Mouse (Mus musculus) gastrocnemius, postnatal 14 days (tissue): ENCODE data around the gene Nr2f2. TPM values are rescaled to one million over a fixed set of nuclear protein-coding genes. Genes with fewer than 3 reads are reported as not detected.
A peak's percentile ranks its signal among the peaks of the same experiment; 100 is the strongest.

ENCODE experiments used
- DNase-seq: peaks from one replicate; pipeline ENCODE4 v3.0.0; 2021; ENCODE audit warnings: mixed read lengths
- intact Hi-C: fragments of 180-260 bp; cut with DNase I; formaldehyde crosslinking; loops from one replicate; pipeline ENCODE4 v1.15.1; 2025; ENCODE audit warnings: low total_unique reads
- total RNA-seq, 2 experiments: library from RNA; stranded (reverse); gene quantifications; 2 replicates each; pipeline ENCODE4 v1.2.3; 2021

The Nr2f2 gene
- total RNA-seq, 2 experiments from 2014 or later: 22.2 to 30.2 TPM

- DNase-seq: no peak
- intact Hi-C loops: no loop called here
Measured at GRCm38 (mm10) chr7:70354606-70355356, 11.8 kb downstream of the Nr2f2 start.

DNA sequence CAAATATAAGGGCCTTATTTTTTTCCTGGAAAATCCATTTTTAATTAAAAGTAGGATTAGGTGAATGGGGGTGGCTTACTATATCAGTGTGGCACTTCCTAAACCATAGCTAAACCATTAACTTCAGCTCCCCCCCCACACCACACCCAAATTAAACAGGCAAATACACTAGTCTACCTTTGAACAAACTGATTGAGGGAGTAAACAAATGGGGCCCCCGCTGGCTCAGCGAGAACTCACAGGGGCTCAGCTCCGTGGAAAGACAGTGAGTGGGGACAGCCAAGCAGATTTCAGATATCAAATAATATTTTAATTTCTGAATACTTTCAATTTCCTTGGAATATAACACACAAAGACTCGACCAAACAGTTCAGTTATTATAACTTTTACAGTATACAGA lies 13.4 kb downstream of the Nr2f2 start:
- intact Hi-C loops: no loop called here
- DNase-seq: no peak

DNA sequence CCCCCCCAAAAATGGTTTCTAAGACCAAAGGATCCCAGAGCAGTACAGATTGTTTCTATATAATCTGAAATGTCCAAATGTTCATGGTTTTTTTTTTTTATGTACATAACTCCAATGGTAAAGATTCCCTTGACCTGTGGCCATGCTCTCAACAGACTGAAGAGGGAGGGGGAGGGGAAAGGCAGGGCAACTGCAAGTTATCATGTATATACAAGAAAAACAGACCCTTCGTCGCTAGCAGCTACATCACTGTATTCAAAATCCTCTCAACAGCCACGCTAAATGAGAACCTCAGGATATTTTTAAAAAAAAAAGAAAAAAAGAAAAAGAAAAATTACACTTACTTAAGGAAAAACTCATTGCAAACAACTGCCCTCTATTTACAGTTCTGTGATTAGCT lies 13.9 kb downstream of the Nr2f2 start:
- intact Hi-C loops: no loop called here
- no peak for DNase-seq

- intact Hi-C loops: no loop called here
- no peak for DNase-seq
Measured at GRCm38 (mm10) chr7:70351981-70352560, 14.5 kb downstream of the Nr2f2 start.

GRCm38 (mm10) chr7:70350781-70351551 lies 15.6 kb downstream of the Nr2f2 start:
- peak; percentile 55 for DNase-seq
- intact Hi-C loops: no loop called here

- DNase-seq: no peak
- intact Hi-C loops: loop anchor here (5.0 kb wide), 1 partner anchor 1522 kb away; no protein-coding TSS in a partner anchor
Measured at GRCm38 (mm10) chr7:70349981-70350670, 16.4 kb downstream of the Nr2f2 start.

DNA sequence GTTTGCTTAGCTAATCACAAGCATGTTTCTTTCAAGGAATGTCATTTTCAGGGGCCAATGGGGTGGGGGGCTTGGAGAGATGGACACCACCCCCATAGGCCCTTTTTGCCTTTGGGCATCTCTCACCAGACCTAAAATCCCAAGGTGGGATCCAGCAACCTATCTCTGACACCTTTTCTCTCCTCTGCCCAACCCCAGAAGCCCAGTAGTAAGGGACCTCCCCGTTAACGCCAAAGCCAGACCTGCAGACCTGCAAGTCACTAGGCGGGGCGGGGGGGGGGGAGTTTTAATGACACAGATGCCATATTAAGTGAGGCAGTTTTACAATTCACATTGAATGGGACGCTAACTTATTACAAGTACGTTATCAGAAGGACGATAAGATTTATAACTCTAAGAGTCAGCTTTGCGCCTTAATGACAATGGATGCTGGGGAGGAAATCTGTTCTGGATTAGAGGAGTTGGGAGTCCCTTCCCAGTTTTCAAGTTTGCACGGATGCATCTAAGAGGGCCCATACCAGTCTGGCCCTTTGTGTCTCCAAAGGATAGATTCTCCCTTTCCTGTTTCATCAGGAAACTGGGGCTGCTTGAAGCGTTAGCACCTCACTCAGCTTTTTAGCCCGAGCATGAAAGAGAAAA lies 17.4 kb downstream of the Nr2f2 start:
- DNase-seq: no peak
- intact Hi-C loops: loop anchor here (5.0 kb wide), 1 partner anchor 1523 kb away; no protein-coding TSS in a partner anchor

GRCm38 (mm10) chr7:70348064-70348976 lies 18.2 kb downstream of the Nr2f2 start:
- DNase-seq: no peak
- intact Hi-C loops: loop anchor here (5.0 kb wide), 1 partner anchor 1524 kb away; no protein-coding TSS in a partner anchor

DNA sequence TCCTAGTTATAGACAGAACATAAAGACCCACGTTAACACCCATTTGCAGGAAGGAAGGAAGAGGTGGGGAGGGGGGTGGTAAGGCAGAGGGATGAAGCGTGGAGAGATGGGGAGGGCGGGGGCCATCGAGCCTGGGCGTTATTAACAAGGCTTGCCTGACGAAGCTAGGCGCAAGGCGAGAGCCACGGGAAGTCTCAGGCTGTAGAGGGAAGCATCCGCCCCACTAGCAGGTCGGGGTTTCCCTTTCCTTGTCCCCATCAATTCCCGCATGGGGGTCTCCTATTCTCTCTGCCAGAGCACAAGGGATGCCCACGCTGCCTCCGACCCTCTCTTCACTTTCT lies 18.9 kb downstream of the Nr2f2 start:
- DNase-seq: no peak
- intact Hi-C loops: loop anchor here (5.0 kb wide), 1 partner anchor 1525 kb away; no protein-coding TSS in a partner anchor

DNA sequence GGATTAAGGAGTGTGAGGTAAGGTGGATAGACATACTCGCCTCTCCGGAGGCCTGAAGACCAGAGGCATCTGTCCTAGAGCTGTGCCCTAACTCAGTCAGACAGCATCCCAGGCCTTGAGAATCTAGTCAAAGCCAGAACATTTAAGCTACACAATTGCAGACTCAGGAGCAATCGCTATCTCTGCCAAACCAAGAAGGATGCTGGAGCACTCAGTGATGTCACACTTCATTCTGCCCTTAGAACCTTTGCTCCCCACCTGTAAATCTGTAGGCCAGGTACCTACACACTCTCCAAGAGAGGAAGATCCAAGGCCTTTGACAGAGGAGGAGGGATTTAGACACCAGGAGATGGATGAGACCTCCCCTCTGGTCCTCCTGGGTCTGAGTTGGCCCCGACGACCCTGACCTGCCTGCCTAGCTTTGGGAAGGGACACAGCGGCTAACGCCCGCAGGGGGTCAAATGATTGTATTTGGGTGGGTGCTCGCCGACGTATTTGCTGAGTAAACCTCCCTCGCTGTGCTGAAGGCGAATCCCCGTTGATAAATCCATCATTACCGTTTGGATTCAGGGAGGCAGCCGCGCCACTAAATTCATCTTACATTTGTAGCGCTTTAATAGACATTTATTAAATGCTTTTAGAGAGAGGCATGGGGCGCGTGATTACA lies 19.5 kb downstream of the Nr2f2 start:
- intact Hi-C loops: loop anchor here (5.0 kb wide), 1 partner anchor 1525 kb away; no protein-coding TSS in a partner anchor
- DNase-seq: no peak

GRCm38 (mm10) chr7:70346010-70346536 lies 20.5 kb downstream of the Nr2f2 start:
- peak; percentile 76 for DNase-seq
- intact Hi-C loops: loop anchor here (5.0 kb wide), 1 partner anchor 1526 kb away; no protein-coding TSS in a partner anchor

- intact Hi-C loops: no loop called here
- no peak for DNase-seq
Measured at GRCm38 (mm10) chr7:70343426-70343825, 23.1 kb downstream of the Nr2f2 start.

- intact Hi-C loops: no loop called here
- no peak for DNase-seq
Measured at GRCm38 (mm10) chr7:70342771-70343170, 23.8 kb downstream of the Nr2f2 start.

GRCm38 (mm10) chr7:70342076-70342475 lies 24.5 kb downstream of the Nr2f2 start:
- DNase-seq: no peak
- intact Hi-C loops: no loop called here

DNA sequence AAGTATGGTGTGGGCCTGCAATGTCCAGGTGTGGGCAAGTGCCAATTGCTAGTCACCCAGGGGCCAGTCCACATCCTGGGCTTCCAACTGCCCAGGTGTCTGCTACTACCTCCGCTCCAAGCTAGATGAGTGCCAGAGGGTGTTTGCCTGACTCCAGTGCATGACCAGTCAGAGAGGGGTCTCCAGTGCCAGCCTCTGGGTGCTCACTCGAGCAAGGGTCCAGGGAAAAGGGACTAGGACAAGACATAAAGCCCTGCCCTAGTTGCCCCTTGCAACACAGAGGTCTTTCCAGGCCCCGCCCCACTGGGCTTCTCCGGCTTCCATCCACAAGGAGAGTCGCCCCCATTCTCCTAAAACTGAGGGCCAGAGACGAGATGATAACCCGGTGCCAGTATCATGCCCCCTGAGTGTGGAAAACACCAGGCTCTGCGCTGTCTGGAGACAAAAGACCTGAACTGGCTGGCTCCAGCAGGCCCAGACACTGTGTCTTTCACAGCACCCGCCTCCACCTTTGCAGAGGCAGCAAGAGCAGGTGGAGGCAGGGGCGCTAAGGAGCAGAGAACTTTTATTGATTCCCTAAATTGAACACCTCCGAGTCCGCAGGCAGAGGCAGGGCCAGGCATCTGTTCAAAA lies 26.4 kb downstream of the Nr2f2 start:
- intact Hi-C loops: no loop called here
- DNase-seq: no peak

DNA sequence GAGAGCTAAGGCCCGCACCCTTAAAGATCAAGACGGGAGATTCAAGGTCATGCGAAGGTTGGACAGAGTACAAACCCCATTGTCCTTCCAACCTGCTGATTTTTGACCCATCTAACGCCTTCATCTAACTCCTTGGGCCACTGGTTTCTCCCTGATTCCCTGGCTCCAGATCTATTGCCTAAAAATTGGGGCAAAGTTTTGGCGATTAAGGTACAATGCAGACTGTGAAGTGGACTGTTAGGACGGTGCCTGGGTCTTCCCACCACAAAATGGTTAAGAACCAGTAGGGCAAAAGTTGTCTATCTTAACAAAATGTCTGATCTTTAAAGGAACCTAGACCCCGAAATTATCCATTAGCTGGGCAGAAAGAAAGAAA lies 28.3 kb downstream of the Nr2f2 start:
- intact Hi-C loops: no loop called here
- no peak for DNase-seq

DNA sequence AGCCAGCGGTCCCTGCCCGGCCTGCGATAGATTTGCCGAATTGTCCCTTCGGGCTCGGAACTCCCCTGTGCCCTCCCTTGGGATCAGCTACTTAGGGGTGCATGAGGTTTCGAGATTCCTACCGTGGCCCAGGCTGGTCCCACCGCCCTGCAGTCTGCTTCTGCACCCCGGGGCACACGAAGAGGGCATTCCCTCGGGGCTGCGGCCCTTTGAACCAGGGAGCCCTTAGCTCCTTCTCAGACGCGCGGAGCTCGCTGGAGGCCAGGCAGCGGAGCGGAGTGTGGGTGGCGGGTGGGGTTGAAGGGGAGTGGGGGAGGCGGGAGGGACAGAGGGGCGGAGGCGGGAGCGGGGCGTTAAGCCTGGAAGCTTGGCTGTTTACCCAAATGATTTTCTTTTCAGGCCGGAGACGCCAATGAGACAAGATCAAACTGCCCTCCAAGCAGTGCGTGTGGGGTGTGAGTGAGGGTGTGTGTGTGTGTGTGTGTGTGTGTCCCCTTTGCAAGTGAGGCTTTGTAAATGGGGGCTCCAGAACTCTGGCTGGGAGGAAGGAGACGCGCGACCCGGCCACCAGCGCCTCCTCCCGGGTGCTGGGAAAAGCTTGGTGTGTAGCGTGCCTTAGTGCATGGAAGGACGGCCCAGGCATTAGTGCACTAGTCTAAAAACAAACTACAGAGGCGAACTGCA lies 28.8 kb downstream of the Nr2f2 start:
- intact Hi-C loops: no loop called here
- DNase-seq: no peak
